Mouse (Mus musculus) MEL (cell line): ENCODE measurements around the gene Sept9.
A peak's percentile ranks its signal among the peaks of the same experiment; 100 is the strongest.

Experiments
- CTCF ChIP-seq, 3 experiments: IDR thresholded peaks in 2 of 3; conservative IDR thresholded peaks in 1 of 3; 2 replicates each; pipeline ENCODE4 v1.5.1; 2011 to 2012; ENCODE audit warnings: low read length in 3 of 3, low read depth in 2 of 3, mild to moderate bottlenecking in 2 of 3, improper control_type of control experiment in 1 of 3, inconsistent platforms in 1 of 3, mixed read lengths in 1 of 3, moderate library complexity in 1 of 3; ENCODE audit not compliant: control insufficient read depth in 1 of 3, insufficient read depth in 1 of 3, poor library complexity in 1 of 3, severe bottlenecking in 1 of 3
- E2F4 ChIP-seq: IDR thresholded peaks from 2 replicates; pipeline ENCODE4 v1.6.1; 2011; ENCODE audit warnings: low read depth, low read length, improper control_type of control experiment, borderline replicate concordance
- EP300 ChIP-seq, 2 experiments: IDR thresholded peaks; 2 replicates each; pipeline ENCODE4 v1.6.1; 2011; ENCODE audit warnings: improper control_type of control experiment in 2 of 2, low read length in 2 of 2, low read depth in 1 of 2, mild to moderate bottlenecking in 1 of 2
- GATA1 ChIP-seq: IDR thresholded peaks from 2 replicates; pipeline ENCODE4 v1.6.1; 2011; ENCODE audit warnings: low read depth, low read length, improper control_type of control experiment
- JUND ChIP-seq: IDR thresholded peaks from 2 replicates; pipeline ENCODE4 v1.6.1; 2011; ENCODE audit warnings: low read depth, mild to moderate bottlenecking, improper control_type of control experiment, low read length
- KAT2A ChIP-seq: conservative IDR thresholded peaks from 2 replicates; pipeline ENCODE4 v1.6.1; 2012; ENCODE audit warnings: low read depth, low read length, improper control_type of control experiment, inconsistent platforms
- NELFE ChIP-seq: IDR thresholded peaks from 2 replicates; pipeline ENCODE4 v1.6.1; 2011; ENCODE audit warnings: low read depth, low read length, improper control_type of control experiment
- POLR2A ChIP-seq, 2 experiments: IDR thresholded peaks; 2 replicates each; pipeline ENCODE4 v1.6.1; 2011 to 2012; ENCODE audit warnings: low read length in 2 of 2, mild to moderate bottlenecking in 2 of 2, control low read depth in 1 of 2, improper control_type of control experiment in 1 of 2, low read depth in 1 of 2, moderate library complexity in 1 of 2; ENCODE audit not compliant: control insufficient read depth in 1 of 2, insufficient read depth in 1 of 2, poor library complexity in 1 of 2
- TCF12 ChIP-seq: IDR thresholded peaks from 2 replicates; pipeline ENCODE4 v1.6.1; 2014; ENCODE audit warnings: low read depth, mild to moderate bottlenecking, inconsistent platforms, low read length, improper control_type of control experiment, moderate library complexity
- ZMIZ1 ChIP-seq: IDR thresholded peaks from 2 replicates; pipeline ENCODE4 v1.6.1; 2012; ENCODE audit warnings: low read depth, mild to moderate bottlenecking, inconsistent platforms, low read length, improper control_type of control experiment, moderate library complexity

- TF ChIP-seq CTCF (IDR thresholded peaks at IDR 0.05 in 2 of 3, conservative IDR thresholded peaks at IDR 0.05 in 1 of 3; ENCODE audit: control insufficient read depth in 1 of 3, insufficient read depth in 1 of 3, low read depth in 2 of 3, low read length in 3 of 3, poor library complexity in 1 of 3, severe bottlenecking in 1 of 3) (no peak), KAT2A (no peak), TCF12 (peak; percentile 74), GATA1 (peak; percentile 92), E2F4 (no peak), ZMIZ1 (peak; percentile 87), POLR2A (IDR thresholded peaks at IDR 0.05; ENCODE audit: control insufficient read depth in 1 of 2, insufficient read depth in 1 of 2, low read depth in 1 of 2, low read length in 2 of 2, poor library complexity in 1 of 2) (peak in 1 of 2 experiments; percentile 58; a peak in 2 of 4 replicates), EP300 (IDR thresholded peaks at IDR 0.05; ENCODE audit: low read depth in 1 of 2, low read length in 2 of 2) (peak; percentile 61 to 75), JUND (0 out of 2 replicates have a peak, but pooled peaks have one; percentile 22), NELFE (no peak)
Measured at GRCm38 (mm10) chr11:117249985-117250928, 50.8 kb downstream of the Sept9 start.
